Mouse (Mus musculus) yolk sac, embryonic 10.5 days (tissue): Measurements from ENCODE around the gene Mtmr1.
A peak's percentile ranks its signal among the peaks of the same experiment; 100 is the strongest.
"Not testable (repeated sequence)": the region's sequence is repeated elsewhere in the genome, so short reads cannot be mapped to it uniquely, and the experiment has no call there.

Source experiments
- DNase-seq: peaks from one replicate; pipeline ENCODE4 v3.0.0-alpha.2; 2017; ENCODE audit warnings: low spot score

Mtmr1 gene

GRCm38 (mm10) chrX:71364554-71364991, at the start of gene Mtmr1:
Mtmr1 (plus strand) TSS chrX:71364760.
- peak; percentile 71 for DNase-seq

- DNase-seq, result no peak
Observed at GRCm38 (mm10) chrX:71352033-71352432, 12.5 kb upstream of the Mtmr1 start.

- DNase-seq, result no peak
Observed at GRCm38 (mm10) chrX:71355331-71355730, 9.2 kb upstream of the Mtmr1 start.

DNA sequence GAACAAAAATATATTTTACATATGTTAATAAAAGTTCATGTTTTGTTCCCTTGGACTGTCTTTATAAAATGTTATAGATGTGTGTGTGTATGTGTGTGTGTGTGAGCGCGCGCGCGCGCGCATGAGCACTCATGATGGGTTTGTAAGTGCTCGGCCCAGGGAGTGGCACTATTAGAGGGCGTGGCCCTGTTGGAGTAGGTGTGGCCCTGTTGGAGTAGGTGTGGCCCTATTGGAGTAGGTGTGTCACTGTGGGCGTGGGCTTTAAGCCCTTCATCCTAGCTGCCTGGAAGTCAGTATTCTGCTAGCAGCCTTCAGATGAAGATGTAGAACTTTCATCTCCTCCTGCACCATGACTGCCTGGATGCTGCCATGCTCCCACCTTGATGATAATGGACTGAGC, 2.8 kb upstream of the Mtmr1 start:
- not testable (repeated sequence) for DNase-seq

DNA sequence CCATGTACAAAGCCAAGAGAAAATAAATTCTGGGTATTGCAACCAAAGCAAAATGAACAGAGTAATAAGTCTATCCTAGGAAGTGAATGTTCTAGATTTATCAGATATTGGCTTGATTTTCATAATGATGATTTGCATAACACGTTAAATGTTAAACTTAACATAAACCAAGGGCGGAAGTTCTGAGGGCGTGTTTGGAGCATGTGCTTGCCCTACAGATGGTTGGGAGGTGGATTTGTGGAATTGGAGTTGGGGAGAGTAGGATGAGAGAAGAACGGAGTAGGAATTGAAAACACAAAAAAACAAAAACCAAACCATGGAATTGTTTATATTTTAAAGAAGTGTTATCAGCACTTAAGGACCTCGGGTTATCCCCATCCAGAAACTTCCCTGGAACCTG, 498 bp upstream of the Mtmr1 start:
- no peak for DNase-seq

DNA sequence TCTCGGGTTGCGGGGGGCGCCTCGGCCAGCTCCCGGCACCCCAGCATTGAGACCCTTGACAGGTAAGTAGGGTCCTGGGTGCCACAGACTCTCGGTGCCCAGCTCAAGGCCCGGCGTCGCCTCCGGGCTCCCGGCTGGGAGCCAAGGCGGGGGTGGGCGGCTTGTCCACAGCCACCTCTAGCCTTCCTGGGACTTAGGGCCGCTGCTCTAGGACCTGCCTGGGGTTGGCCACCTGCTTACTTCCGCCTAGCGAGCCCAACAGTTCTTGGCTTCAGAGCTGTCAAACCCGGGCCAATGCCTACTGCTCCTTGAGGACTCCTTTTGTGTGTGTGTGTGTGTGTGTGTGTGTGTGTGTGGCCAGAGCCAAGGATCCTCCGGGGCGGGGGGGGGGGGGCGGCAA, 451 bp downstream of the Mtmr1 start:
- DNase-seq, result no peak

DNA sequence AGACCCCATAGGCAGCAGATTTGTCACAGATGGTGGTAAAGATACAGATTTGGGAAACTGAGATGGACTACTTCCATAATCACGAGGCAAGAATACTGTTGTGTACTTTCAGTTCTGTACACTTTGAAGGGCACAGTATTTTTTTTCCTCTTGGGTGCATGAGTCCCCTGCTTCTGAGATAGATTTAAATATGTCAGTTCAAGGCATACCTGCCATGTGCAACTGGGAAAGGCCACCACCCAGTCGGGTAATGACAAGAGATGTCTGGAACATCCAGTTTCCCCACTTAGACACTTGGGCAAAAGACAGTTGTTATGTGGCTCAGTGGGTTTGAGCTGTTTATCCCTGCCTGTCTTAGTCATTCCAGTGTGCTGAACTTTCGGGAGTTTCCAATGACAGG, 950 bp downstream of the Mtmr1 start:
- DNase-seq, result no peak

GRCm38 (mm10) chrX:71366973-71367372, 2.4 kb downstream of the Mtmr1 start:
- no peak for DNase-seq

DNA sequence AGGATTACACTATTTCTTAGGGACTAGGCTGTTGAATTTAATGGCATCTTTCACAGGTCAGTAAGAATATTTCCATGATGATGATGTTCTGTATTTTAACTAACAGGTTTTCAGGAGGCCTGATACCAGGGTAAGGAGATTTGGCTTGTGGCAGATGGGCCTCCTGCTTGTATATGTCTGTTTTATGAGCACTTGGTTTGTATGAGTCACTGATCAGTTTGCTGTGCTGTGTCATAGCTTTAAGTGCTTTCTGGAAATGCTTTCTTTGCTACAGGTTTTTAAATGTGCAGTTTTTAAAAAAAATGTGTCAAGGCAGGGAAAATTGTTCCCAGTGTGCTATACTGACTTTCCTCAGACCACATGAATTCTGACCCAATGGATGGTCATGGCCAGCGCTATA, 12.2 kb downstream of the Mtmr1 start:
- no peak for DNase-seq

GRCm38 (mm10) chrX:71378435-71378834, 13.9 kb downstream of the Mtmr1 start:
- DNase-seq, result no peak

DNA sequence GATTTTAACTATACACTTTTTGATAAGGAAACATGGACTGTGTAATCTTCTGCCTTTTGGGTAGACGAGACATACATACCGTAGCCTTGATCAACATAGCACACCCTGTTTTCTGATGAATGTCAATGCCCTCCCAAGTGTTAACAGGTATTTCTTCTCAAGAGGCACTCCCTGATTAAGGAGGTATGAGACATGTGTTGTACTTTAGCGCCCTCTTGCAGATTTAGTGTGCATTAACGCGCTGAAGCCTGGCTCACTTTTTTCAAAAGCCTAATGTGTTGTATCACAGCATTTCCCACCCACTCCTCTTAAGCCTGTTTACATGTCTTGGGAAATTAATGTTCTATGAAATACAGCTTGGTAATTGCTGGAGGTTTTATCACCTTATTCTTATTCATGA, 17.0 kb downstream of the Mtmr1 start:
- DNase-seq, result no peak

DNA sequence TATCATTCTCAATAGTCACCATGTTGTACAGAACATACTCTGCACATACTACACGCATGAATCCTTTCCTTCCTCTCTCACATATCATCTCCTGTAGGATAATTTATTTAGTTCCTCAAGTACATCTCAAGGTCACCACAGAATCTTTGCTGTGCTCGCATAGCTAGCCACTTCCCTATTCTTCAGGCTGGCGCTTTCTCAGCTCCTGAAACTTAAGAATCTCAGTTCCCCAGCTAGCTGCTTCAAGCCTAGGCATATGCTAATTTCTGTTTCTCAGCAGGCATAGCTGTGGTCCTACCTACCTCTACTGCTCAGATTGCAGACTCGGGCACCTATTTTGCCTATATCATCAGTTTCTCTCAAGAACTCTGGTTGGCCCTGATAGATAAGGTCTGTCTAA, 31.8 kb downstream of the Mtmr1 start:
- no peak for DNase-seq

DNA sequence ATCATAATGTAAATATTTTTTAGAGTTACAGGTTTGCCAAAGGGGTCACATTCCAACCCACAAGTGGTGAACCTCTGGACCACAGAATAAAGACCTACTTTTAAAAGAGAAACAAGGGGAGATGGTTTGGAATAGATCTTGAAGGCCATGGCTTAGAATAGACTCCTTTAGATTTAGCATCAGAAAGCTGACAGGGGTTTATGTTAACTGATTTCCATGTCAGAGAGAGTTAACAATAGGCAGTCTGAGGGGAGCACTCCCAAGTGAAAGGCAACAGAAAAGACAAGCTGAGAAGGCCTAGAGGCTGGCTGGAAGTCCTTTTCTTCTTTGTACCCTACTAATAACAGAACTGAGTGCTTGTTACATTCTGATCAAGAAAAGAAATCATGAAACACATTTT, 41.7 kb downstream of the Mtmr1 start:
- DNase-seq, result no peak

DNA sequence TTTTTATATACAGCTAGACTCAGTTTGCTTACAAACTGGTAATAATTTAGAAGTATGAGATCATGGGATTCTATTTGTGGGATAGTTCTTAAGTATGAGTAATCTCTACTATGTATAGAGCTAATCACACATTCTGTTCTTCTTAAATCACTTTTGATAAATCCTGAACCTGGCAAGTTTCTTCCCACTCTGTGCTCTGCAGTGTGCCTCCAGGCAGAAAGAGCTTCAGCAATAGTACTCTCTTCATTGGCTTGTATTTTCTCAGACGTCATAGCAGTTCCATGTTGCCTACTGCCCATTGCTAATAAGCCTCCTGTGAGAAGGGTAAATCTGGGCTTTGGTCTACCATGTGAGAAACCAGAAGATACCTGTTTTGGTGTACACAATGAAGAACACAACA, 43.8 kb downstream of the Mtmr1 start:
- no peak for DNase-seq

- no peak for DNase-seq
Observed at GRCm38 (mm10) chrX:71412776-71413175, 48.2 kb downstream of the Mtmr1 start.

DNA sequence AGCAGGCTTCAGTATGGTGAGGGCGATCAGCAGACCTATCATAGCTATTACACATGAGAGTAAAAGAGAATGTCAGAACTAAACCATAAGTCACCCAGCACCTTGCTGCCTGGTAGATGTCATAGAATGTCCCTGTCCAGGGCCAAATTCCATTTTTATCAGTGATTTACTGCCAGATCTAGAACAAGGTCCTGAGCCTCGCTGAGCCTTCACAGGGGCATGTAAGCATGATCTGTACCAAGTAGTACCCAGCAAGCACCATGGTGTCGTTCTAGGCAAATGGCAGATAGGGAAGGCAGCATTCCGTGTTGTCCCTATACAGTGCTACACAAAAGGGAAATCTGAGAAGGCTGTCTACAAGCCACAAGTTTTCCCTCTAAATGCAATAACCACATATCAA, 49.1 kb downstream of the Mtmr1 start:
- DNase-seq, result no peak

- DNase-seq, result no peak
Observed at GRCm38 (mm10) chrX:71424852-71425251, 60.3 kb downstream of the Mtmr1 start.

DNA sequence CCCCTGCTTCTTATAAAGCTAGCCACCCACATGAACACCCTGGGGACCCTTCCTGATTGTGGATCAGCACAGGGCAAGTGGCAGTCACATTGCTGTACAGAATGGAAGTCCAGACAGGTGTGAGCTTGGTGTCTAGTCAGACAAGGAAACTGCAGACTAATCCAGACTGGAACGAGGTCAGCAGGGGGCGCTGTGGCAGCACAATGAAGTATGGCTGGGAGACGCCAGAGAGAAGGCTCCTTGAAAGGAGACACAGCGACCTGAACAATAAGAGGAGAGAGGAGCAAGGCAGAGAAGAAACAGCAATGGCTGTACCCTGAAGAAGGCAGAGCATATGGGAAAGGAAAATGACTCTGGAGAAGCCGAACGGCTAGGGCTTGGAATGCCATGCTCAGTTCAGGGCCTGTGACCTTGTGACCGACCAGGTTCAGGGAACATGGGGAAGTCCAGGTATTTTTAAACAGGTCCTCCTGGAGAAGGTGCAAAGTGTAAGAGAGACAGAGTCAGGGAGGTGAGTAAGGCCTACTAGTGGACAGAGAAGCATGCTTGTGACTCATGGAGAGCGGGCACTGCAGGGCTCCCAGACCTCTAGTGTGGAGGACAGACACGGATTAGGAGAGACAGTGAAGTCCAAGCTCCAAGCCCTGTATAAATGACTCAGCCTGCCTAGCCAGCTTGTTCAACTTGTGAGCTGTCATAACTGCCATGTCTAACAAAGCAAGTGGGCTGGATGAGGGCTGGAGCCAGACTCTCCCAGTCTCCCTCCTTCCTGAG, 61.4 kb downstream of the Mtmr1 start:
- peak; percentile 51 for DNase-seq

GRCm38 (mm10) chrX:71427491-71427890, 62.9 kb downstream of the Mtmr1 start:
- no peak for DNase-seq

GRCm38 (mm10) chrX:71430900-71431299, 66.3 kb downstream of the Mtmr1 start:
- DNase-seq, result no peak

DNA sequence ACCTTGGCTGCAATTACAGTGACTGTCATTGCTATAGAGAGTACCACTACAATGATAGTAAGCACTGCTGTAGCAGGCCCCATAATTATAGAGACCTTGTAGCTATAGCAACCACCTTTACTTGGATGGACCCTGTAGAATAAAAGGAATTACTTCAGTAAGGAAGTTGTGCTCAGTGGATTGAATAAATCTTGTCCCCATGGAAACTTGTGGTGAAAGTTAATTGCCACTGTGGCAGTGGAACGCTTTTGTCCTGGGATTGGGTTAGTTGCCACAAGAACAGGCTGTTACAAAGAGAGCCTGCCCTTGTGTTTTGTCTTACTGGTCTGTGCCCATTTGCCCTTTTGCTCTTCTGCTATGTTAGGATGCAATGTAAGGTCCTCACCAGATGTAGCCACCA, 69.9 kb downstream of the Mtmr1 start:
- DNase-seq, result no peak

GRCm38 (mm10) chrX:71434860-71435259, 70.3 kb downstream of the Mtmr1 start:
- DNase-seq, result no peak

- DNase-seq, result no peak
Observed at GRCm38 (mm10) chrX:71435542-71435941, 71.0 kb downstream of the Mtmr1 start.

DNA sequence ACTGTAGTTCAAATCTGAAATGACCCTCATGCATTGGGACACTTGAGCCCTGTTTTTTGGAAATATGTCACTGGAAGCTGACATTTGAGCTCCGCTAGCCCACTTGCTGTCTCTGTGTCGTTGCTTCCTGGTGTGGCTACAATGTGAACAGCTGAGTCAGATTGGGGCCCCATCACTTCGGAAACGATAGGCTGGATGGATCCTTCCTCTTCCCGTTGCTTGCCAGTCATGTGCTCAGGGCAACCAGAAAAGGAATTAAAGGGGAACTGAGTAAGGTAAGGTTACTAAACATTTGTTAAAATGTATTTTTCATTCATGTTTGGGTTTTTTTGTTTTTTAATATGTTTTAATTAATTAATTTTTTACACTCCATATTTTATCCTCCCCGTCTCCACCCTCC, 74.9 kb downstream of the Mtmr1 start:
- DNase-seq, result no peak
